Mouse (Mus musculus): Measurements from ENCODE around the gene Ncoa3.

The Ncoa3 gene

DNA sequence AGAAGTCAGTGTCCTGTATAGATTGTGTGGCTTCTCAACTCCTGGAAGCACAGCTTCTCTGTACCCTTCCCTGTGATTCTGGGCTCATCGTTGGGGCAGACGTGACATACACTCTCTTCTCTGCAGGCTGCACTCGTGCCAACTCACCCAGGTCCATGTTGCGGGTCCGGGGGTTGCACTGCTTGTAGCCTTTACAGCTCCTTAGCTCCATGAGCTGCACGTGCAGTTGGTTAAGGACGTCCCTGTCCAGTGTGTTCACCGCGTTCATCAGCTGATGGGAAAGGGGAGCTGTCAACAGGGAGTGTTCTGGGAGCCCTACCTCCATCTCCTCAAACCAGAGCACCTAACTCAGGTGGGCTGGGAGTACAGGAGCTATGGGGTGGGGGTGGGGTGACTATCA, 84.9 kb downstream of the Ncoa3 start:
- no peak for DNase-seq (ENCODE audit: low spot score in 2 of 2)

DNA sequence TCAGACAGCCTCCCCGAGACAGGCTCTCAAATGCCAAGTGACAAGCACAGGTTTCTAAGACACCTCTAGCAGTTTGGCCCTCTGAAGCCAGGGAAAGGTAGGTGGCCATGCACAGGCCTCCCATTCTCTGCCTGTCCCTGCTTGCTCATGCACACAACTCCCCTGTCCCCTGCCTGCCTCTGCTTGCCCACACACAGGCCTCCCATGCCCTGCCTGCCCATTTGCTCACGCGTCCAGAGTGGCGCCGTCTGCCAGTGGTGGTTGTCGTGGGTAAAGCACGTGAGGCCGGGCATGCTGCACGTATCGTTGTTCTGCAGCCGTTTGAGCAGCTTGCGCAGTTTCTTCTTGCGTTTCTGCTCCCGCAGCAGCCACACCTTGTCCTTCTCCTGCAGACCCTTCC, 86.8 kb downstream of the Ncoa3 start:
- DNase-seq (ENCODE audit: low spot score in 2 of 2) = no peak

DNA sequence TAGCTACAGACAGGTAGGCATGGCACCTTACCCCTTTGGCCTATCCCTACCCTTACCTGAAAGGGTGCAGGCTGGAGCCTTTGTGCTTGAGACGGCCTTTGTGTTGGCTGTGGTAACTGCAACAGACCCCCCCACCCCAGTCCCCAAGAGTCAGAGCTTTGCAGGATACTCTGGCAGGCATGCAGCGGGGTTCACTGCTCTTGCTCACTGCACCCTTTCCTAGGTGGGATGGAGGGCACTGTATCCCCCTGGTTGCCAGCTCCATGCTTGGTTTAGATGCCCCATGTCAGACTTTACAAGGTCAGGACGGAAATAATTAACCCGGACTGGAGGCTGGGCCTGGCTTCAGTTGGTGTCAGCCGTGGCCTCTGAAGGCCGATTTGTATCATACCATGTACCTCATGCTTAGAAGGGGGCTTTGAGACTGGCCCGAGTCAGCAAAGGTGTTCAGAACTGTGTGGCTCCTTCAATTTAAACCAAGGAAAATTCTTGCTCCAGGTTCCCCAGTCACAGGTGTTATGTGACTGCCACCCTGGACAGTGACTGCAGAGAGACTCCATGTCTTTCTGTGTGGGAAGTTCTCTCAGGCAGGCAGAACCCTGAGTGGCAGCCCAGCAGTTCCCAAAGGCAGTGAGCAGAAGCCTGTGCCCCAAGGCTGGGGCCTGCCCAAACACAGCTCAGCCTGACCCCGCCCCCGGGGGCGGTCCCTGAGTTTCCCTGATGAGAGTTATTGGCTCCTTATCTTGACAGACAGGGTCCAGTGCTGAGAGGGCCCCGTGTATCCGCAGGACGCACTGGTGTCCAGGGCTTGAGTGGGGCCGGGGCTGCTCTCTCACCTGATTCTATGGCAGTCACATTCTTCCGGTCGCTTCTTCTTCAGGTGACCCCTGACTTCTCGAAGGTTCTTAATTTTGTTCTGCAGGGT, 87.8 kb downstream of the Ncoa3 start:
- DNase-seq (ENCODE audit: low spot score in 2 of 2) = peak; percentile 71 to 77

DNA sequence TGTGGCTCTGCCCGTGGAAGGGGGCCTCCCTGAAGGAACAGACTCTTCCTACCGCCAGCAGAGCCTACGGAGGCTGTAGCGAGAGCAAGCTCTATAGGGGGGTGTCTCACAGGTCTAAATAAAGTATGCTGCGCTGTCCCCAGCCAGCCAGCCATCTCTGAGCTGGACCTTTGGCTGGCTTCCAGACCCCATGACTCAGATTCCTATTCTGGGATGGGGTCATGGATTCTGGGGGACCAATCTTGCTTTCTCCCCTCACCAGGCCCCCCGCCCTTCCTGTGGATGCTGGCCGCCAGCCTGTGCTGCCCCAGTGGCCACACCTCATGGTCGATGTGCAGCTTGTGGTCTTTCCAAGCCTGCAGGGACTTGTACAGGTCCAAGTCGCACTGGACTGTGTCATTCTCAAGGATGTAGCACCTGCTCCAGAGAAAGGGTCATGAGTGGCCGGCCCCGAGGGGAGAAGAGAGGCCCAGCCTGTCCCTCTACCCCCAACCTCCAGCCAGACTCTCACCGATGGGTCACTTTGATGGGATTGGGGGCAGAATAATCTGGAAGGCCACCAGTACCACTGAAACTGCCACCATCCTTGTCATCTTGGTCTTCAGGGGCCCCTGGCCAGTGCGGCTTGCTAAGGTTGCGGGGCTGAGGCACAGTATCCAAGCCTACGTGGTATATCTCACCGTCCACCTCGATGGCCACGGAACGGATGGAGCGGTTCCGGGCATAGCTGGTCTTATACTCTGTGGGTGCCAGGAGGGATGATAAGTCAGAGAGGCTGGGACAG, 88.7 kb downstream of the Ncoa3 start:
- DNase-seq (ENCODE audit: low spot score in 2 of 2) = peak; percentile 75 to 87

DNA sequence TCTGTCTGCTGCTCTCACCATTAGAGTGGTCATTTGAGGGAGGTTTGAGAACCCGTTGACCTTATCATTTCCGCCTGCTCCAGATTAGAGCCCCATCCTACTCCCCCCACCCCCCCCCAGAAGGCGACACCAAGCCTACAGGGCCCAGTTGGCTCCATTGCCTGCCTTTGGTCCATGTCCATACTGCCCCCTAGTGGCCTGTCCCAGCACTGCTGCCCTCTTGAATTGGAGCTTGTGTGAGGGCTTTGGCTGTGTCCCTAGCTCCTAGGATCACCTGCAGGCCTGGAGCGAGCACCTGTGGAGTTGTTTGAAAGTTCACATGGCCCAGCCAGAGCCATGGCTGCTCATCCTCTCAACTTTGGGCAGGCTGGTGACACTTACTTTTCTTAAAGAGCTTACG, 89.8 kb downstream of the Ncoa3 start:
- peak in 1 of 2 experiments; percentile 65 for DNase-seq (ENCODE audit: low spot score in 2 of 2)

DNA sequence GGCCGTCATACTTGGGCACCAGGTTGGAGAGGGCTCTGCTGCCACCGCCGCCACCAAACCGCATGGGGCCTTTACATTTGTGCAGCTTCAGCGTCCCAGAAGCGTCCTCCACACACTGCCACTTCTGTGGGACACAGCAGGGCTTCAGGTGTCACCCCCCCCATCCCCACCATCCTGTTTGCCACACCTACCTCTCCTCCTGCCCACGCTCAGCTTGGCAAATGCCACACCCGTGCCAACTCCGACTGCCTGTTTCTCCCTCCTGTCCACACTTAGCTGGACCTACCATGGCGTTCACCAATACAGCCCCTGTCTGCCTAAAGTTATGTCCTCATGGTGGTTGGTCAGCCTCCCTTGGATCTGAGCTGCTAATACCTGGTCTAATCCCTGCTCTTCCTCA, 90.2 kb downstream of the Ncoa3 start:
- no peak for DNase-seq (ENCODE audit: low spot score in 2 of 2)

DNA sequence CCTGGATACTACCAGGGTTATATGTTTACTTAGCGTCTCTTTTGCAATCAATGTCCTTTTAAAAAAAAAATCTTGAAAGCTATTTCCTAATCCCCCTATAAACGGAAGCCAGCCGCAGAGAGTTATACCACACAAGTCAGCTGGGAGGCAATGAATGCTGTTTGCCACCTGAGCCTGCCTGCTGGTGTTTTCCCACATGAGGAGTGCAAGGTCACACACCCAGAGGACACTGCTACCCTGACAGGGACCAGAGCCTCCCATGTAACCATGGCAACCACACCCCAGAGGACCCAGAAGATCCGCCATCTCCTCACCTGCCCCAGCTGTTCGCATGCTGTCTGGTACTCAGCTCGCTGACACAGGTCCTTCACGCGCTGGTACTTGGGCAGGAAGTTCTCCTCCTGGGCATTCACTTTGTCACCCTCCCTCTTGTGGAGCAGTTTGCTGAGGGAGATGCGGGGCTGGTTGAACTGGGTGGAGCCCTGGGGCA, 91.2 kb downstream of the Ncoa3 start:
- DNase-seq (ENCODE audit: low spot score in 2 of 2) = no peak

DNA sequence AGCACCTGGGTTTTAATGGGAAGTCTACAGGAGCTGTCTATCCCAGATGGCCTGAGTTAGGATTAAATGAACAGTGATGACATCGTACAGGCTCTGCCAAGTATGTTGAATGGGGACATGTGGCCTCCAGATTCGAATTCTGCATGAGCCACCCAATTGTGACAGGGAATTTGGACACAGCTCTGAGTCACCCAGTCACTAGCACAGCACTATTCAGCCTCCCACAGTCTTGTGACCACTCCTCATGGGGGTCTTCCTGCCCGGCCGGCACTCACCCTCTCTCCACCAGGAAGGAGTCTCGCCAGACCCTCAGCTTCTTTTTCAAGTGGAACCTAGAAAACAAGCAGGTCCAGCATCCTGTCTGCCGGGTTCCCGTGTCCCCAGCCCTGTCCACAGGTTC, 91.7 kb downstream of the Ncoa3 start:
- DNase-seq (ENCODE audit: low spot score in 2 of 2) = no peak

DNA sequence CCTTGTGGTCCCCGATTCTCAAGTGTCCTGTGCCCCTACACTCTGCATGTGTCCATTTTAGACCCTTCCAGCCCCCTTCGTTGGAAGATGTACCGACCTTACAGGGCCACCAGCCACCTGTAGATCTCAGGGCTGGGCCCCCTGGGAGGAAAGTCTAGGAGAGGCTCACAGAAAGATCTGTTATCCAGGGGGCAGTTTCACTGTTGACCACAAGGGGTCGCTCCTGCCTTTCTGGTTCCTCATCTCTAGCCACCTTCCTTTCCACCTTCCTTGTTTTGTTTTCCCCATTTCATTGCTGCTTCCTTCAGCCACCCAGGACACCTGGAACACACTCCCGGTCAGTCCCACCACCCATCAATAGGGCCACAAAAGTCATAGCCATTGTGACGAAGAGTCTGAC, 92.5 kb downstream of the Ncoa3 start:
- peak in 1 of 2 experiments; percentile 55 for DNase-seq (ENCODE audit: low spot score in 2 of 2)

DNA sequence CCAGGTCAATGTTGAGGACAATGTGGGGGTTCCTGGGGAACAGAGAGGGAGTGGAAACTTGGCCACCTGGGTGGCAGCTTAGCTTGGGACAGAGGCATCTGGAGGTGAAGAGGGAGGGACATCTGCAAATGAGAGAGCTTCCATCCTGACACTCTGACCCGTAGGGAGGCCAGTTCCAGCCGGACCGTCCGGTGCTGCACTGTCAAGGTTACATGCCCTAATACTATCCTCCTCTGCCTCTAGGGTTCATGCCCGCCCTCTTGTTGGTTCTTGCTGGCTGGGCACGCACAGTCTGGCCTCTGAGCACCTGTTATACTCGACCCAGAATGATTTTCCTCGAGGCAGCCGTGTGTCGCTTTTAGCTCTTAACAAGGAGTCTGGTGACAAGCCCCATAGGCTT, 93.3 kb downstream of the Ncoa3 start:
- no peak for DNase-seq (ENCODE audit: low spot score in 2 of 2)

DNA sequence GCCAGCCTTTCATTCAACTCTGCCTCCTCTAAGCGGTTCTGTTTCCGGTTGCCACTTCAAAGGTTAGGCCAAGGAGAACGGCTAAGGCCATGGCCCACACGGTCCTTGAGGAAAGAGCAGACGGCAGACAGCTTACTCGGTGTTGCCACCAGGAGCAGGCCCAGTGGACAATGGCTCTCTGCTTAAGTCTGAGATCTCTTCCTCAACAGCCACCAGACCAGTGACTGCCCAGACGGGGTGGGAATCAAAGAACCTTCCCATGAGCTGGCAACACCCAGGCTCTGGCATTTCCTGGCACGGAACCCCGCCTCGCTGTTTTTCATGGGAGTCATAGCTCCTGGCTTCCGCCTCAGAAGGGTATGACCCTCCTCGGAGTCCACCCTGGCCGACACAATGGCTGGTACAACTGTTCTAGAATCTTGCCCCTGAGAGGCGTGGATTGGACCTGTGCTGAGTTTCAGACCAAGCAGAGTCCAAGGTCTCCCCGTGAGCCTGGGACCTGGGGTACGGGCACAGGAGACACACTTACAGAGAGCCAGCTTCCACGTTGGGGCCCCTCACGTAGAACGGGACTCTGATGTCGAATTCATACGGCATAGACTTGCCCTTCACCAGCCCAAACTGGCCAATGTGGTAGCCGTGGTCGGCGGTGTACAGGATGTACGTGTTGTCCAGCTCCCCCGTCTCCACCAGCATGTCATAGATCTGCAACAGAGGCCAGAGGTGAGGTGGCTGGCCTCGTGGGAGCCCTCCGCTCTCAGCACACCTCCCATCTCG, 94.2 kb downstream of the Ncoa3 start:
- no peak for DNase-seq (ENCODE audit: low spot score in 2 of 2)

DNA sequence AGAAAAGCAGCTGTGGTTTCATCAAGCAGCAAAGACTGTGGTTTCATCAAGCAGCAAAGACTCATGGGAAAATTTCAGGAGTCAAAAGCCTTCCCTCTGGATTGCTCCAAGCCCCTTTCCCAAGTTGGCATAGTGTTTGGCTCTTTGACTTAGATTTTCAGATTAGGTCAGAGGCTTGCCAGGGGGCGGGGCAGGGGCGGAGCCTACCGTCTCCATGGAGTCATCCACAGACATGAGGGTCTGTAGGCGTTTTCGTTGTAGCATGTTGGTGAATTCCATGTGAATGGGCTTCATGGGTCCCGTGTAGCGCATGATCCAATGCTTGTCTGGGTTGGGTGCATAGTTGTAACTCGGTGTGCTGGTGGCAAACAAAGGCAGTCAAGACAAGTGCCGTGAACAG, 96.6 kb downstream of the Ncoa3 start:
- DNase-seq (ENCODE audit: low spot score in 2 of 2) = no peak

DNA sequence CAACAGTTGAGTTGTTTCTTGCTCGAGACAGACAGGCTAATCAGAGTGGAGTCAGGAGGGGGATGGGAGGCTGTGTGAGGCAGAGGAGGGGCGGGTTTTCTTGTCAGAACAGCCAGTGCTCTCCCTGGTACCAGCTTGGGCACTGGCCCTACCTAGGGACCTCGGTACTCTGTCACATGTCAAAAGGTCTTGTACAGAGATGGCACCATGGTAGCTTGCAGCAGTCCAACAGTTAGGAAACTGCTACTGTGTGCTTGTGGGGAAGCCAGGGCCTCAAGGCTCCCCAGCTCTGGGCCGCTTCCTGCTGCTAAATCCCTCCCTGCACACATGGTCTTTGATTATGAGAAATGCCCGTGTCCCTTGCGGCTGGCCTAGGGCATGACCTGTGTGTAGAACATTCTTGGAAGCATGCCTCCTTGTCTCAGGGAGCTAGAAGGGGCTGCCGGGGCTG, 97.7 kb downstream of the Ncoa3 start:
- no peak for DNase-seq (ENCODE audit: low spot score in 2 of 2)

DNA sequence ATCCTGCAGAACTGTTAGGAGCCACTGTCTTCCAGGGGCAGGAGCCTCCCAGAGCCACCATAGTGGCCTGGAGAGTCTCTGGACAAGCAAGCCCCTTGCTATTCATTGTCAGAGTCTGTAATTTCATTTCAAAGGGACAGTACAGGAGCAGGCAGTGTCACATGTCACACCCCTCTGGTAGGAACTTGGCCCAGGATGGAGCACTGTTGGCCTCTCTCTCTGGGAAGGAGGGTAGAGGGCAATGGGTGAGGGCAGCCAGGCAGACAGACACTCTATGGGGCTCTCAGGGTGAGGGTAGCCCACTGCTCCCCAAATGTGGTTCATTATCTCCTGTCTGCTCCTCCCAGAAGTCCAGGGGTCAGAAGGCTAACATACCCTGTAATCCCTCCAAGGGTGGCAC, 99.2 kb downstream of the Ncoa3 start:
- DNase-seq (ENCODE audit: low spot score in 2 of 2) = no peak

DNA sequence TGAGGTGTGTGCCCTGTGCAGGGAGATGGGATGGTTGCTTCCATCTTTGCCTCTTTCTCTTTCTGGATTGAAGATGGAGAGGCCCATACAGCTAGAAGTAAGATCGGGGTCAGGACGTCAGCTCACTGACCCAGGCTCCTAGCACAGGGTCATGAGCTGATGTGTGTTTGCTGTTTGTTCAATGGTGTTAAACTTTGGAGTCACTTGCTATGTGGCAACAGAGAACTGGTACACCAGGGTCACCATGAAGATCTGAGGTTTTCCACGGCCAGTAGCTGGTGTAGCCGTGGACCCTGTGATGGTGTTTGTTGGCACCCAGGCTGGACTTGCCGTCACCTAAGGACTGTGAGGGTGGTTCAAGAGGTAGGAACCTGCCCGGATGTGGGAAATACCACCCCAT, 100.0 kb downstream of the Ncoa3 start:
- no peak for DNase-seq (ENCODE audit: low spot score in 2 of 2)

DNA sequence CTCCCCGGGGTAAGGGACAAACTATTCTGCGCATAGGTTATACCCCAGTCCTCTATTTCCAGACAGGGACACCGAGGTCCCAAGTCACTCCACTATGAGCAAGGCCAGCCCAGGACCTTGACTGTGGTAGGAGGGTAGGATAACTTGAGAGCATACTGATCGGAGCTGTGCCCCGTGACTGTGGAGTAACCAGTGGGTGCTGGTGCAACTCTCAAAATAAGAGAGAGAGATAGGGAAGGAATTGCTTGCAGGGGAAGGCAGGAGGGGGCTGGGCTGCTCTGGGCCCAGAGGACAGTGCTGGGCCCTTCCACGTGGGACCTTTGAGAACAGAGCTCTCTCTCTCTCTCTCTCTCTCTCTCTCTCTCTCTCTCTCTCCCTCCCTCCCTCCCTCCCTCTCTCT, 103.9 kb downstream of the Ncoa3 start:
- no peak for DNase-seq (ENCODE audit: low spot score in 2 of 2)

DNA sequence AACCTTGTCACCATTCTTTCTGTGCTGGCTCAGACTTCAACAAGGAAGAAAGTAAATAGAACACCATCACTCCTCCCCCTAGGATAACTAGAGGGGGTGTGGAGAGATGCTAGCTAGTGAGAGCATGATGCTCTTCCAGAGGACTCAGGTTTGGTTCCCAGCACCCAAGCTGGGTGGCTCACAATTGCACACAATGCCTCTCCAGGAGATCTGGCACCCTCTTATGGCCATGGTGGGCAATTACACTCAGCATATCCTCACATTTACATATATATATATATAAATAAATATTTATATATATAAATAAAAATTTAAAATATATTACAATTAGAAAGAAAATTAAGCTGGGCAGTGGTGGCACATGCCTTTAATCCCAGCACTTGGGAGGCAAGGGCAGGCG, 104.4 kb downstream of the Ncoa3 start:
- no peak for DNase-seq (ENCODE audit: low spot score in 2 of 2)

DNA sequence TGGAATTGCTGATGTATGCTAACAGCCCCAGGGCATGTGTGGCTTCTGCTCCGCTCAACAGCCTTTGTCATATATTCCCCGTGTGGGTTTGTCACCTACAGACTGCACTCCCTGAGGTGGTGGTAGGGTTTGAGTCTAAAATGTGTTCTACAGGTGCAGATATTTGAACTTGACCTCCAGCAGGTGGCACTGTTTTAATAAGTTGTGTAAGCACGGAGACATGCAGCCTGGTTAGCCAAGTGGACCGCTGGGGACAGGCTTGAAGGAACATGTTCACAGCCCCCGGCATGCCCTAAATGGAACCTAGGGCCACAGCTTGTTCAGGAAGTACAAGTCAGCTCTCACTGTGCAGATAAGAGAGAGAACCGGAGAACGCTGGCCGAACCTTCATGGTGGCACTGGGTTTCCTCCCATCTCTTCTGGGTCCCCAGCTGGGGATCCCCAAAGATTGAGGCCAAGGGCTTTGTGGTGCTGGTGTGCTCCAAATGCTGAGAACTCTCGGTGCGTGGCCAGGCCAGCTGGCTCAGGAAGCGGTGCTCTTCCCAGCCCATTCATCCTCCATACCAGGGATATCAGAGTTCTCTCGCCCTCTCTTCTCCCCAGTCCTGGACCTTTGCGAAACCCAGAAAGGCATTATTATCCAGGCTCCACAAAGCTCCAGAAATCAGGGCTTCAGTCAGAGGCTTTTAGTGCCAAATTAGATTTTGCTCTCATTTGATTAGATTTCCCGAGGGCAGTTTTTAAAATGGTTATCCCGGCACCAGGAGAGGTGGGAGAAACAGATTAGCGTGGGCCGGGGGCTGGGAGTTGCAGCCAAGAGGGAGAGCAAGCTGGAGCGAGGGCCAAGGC, 105.2 kb downstream of the Ncoa3 start:
- DNase-seq (ENCODE audit: low spot score in 2 of 2) = no peak

DNA sequence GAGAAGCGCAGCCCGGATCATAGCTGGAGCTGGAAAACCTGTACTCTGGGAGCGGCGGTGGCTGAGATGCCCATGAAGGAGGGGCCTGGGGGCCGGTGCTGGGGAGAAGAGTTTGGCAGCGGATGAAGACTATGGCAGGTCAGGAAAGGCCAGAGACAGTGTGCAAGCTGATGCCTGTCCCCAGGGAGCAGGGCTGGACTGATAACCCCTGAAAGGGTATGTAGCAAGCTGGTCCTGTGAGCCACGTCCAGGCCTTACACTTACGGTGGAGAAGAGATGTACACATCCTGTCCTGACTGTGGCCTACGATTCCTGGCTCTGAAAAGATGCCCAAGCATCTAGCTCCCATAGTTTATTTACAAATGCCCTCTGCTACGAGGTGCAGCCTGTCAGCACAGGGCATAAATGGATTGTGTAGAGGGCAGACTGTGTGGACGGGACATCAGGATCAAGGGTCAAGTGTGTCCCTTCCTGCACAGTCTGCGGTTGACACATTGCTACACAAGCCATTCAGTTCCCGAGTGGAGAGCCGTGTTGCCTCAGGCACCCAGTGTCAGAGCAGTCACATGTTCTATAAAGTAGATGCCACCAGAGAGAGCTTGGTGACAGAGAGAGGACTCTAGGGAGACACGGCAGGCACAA, 106.0 kb downstream of the Ncoa3 start:
- DNase-seq (ENCODE audit: low spot score in 2 of 2) = no peak
